Mouse (Mus musculus) forebrain, embryonic 16.5 days (tissue): ENCODE results near the gene Rab11fip4. TPM values are rescaled to one million over a fixed set of nuclear protein-coding genes. Genes with fewer than 3 reads are reported as not detected.

Experiments used
- ATAC-seq: fragments of 200-750 bp; cut with Nextera tagmentation; 2 replicates; pipeline ENCODE4 v1.8.0; 2017; ENCODE audit warnings: mild to moderate bottlenecking, moderate library complexity
- H3K27ac ChIP-seq: fragments of 300-500 bp; sonication (generic); 2 replicates; pipeline ENCODE4 v1.5.1; 2014; ENCODE audit warnings: low read length, control low read depth
- H3K27me3 ChIP-seq: fragments of 300-500 bp; sonication (generic); replicated peaks from 2 replicates; pipeline ENCODE4 v1.6.1; 2014; ENCODE audit warnings: low read length; ENCODE audit not compliant: control insufficient read depth, insufficient read depth
- H3K36me3 ChIP-seq: fragments of 300-500 bp; sonication (generic); 2 replicates; pipeline ENCODE4 v1.6.1; 2014; ENCODE audit not compliant: control insufficient read depth, insufficient read depth
- H3K4me1 ChIP-seq: fragments of 300-500 bp; sonication (generic); replicated peaks from 2 replicates; pipeline ENCODE4 v1.6.1; 2014; ENCODE audit warnings: low read length; ENCODE audit not compliant: control insufficient read depth, insufficient read depth
- H3K4me2 ChIP-seq: fragments of 300-500 bp; sonication (generic); 2 replicates; pipeline ENCODE4 v1.6.1; 2014; ENCODE audit warnings: mild to moderate bottlenecking, low read length, control low read depth
- H3K4me3 ChIP-seq: fragments of 300-500 bp; sonication (generic); replicated peaks from 2 replicates; pipeline ENCODE4 v1.5.1; 2014; ENCODE audit warnings: mild to moderate bottlenecking, low read length, control low read depth
- H3K9ac ChIP-seq: fragments of 300-500 bp; sonication (generic); replicated peaks from 2 replicates; pipeline ENCODE4 v1.6.1; 2014; ENCODE audit warnings: low read depth, low read length, control low read depth
- H3K9me3 ChIP-seq: fragments of 300-500 bp; sonication (generic); 2 replicates; pipeline ENCODE4 v1.6.1; 2016; ENCODE audit warnings: low read length; ENCODE audit not compliant: control insufficient read depth
- WGBS: fragments of 180-500 bp; shearing (Covaris S2); extraction: QIAGEN DNeasy Blood & Tissue Kit; methylation state at CpG from one replicate; pipeline ENCODE4 v1.1.7; 2014; 5-methylcytosine and 5-hydroxymethylcytosine counted together
- polyA plus RNA-seq: library from polyadenylated mRNA; unstranded; fragments of >200 nt; fragmentation: Nextera tagmentation; extraction: Ambion mirVana; gene quantifications from 2 replicates; pipeline ENCODE4 v1.2.1, GENCODE M21; 2015

Gene Rab11fip4
- 28.5 and 31.6 TPM in 2 replicates for polyA plus RNA-seq

- Histone ChIP-seq H3K36me3 (no peaks in the 10 kb centered on the region), H3K27ac (peak within 1 kb of the TSS; percentile 82), H3K4me2 (peak within 1 kb of the TSS; percentile 76), H3K9ac (peak within 1 kb of the TSS; percentile 95), H3K27me3 (no peaks in the 10 kb centered on the region), H3K4me1 (peaks cover 30% of the 10 kb centered on the region), H3K9me3 (no peaks in the 10 kb centered on the region), H3K4me3 (peak within 1 kb of the TSS; percentile 79)
- WGBS, result under 1% methylated on average over 67 of the region's 98 CpGs
- ATAC-seq, result peak; percentile 89
These were observed at the start of gene Rab11fip4 for GRCm38 (mm10) chr11:79590664-79591590. TSS of gene Rab11fip4 (plus strand) at chr11:79591212.

DNA sequence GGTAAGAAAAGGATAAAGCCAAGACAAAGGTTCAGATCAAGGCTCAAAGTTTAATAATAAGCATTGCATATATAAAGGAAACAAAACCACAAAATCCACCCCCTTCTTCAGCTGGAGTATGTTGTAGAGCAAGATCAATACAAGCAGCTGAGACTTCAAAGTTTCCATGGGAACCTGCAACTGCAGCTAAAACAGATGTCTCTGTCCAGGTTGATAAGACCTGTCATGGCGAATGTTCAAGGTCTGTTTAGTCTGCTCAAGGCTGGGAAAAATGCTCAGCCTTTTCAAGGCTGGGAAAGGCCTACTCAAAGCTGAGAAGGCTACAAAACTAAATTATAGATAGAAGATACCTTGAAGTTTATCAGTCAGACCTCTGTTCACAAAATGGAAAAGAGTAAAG is 38.4 kb upstream of the Rab11fip4 start:
- Histone ChIP-seq H3K9ac (no peak overlapping the region), H3K27ac (no peak overlapping the region), H3K4me2 (no peak overlapping the region), H3K36me3 (peaks cover 34% of the 10 kb centered on the region), H3K4me1 (no peaks in the 10 kb centered on the region), H3K27me3 (no peaks in the 10 kb centered on the region), H3K4me3 (no peak overlapping the region), H3K9me3 (no peaks in the 10 kb centered on the region)
- 86% methylated on average over 1 of the region's 1 CpGs for WGBS
- no peak for ATAC-seq

DNA sequence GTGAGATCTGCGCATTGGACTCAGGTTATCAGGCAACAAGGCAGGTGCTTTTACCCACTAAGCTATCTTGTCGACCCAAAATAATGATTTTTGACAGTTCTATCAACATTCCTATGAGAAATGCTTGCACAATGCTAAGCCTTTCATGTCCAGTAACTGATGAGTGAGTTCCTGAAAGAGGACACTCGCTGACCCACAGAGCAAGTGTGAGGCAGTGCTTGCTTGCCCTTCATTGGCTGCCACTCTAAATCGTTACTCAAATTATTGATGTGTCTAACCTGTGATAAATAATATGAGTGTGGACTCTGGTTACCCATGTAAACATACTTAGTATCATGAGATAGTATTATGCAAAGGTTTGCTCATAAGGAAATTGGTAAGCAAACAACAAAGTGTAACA is 30.5 kb upstream of the Rab11fip4 start:
- Histone ChIP-seq H3K27me3 (no peaks in the 10 kb centered on the region), H3K9ac (no peak overlapping the region), H3K27ac (no peak overlapping the region), H3K9me3 (no peaks in the 10 kb centered on the region), H3K4me3 (no peak overlapping the region), H3K4me1 (no peaks in the 10 kb centered on the region), H3K36me3 (peaks cover 23% of the 10 kb centered on the region), H3K4me2 (no peak overlapping the region)
- WGBS, result 94% methylated on average over 4 of the region's 4 CpGs
- ATAC-seq, result no peak

GRCm38 (mm10) chr11:79563493-79563892 is 27.5 kb upstream of the Rab11fip4 start:
- Histone ChIP-seq H3K4me2 (no peak overlapping the region), H3K36me3 (peaks cover 29% of the 10 kb centered on the region), H3K27me3 (no peaks in the 10 kb centered on the region), H3K4me3 (no peak overlapping the region), H3K27ac (no peak overlapping the region), H3K4me1 (no peaks in the 10 kb centered on the region), H3K9ac (no peak overlapping the region), H3K9me3 (no peaks in the 10 kb centered on the region)
- WGBS, result 94% methylated on average over 7 of the region's 7 CpGs
- ATAC-seq, result no peak

DNA sequence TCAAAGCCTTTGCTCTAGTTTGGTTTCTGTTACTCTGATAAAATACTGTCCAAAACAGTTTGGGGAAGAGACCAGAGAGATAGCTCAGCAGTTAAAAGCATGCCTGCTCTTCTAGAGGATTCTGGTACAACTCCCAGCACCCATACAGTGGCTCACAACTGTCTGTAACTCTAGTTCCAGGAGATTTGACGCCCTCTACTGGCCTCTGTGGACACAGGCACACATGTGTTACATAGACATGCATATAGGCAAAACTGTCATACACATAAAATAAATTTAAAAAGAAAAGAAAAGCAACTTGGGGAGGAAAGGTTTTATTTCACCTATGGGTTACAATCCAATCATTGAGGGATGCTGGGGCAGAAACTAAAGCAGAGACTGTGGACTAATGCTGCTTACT is 24.1 kb upstream of the Rab11fip4 start:
- WGBS, result 53% methylated on average over 1 of the region's 1 CpGs
- Histone ChIP-seq H3K27ac (no peak overlapping the region), H3K4me2 (no peak overlapping the region), H3K27me3 (no peaks in the 10 kb centered on the region), H3K4me1 (no peaks in the 10 kb centered on the region), H3K9me3 (no peaks in the 10 kb centered on the region), H3K36me3 (peaks cover 29% of the 10 kb centered on the region), H3K9ac (no peak overlapping the region), H3K4me3 (no peak overlapping the region)
- ATAC-seq, result no peak

- 90% methylated on average over 11 of the region's 11 CpGs for WGBS
- ATAC-seq, result no peak
- no peak overlapping the region for H3K4me3 ChIP-seq
- H3K36me3 ChIP-seq, result peaks cover 29% of the 10 kb centered on the region
- no peak overlapping the region for H3K9ac ChIP-seq
- no peak overlapping the region for H3K4me2 ChIP-seq
- H3K9me3 ChIP-seq, result no peaks in the 10 kb centered on the region
- no peaks in the 10 kb centered on the region for H3K4me1 ChIP-seq
- no peaks in the 10 kb centered on the region for H3K27me3 ChIP-seq
- no peak overlapping the region for H3K27ac ChIP-seq
These were observed 22.7 kb upstream of the Rab11fip4 start for GRCm38 (mm10) chr11:79568197-79568911.

- 90% methylated on average over 2 of the region's 2 CpGs for WGBS
- Histone ChIP-seq H3K36me3 (peaks cover 25% of the 10 kb centered on the region), H3K4me1 (no peaks in the 10 kb centered on the region), H3K4me2 (no peak overlapping the region), H3K9me3 (no peaks in the 10 kb centered on the region), H3K27me3 (no peaks in the 10 kb centered on the region), H3K27ac (no peak overlapping the region), H3K9ac (no peak overlapping the region), H3K4me3 (no peak overlapping the region)
- ATAC-seq, result no peak
These were observed 20.7 kb upstream of the Rab11fip4 start for GRCm38 (mm10) chr11:79570319-79570718.

DNA sequence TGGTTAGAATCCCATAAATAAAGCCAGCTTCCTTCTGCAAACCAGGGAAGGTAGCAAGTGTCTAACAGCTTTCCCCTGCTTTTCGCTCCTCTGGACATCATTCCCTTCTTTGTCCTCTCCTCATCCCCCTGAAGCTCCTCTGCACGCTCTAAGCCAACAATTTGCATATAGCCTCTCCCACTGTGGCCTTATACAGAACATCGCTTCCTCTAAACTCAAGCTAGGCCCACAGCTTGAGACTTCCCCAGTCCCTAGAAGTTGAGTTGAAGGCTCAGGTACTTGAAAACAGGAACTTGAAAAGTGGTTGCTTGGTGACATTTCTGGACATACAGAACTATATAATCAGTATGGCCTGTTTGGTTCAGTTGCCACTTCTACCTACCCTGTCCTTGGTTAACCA is 17.2 kb upstream of the Rab11fip4 start:
- Histone ChIP-seq H3K9ac (no peak overlapping the region), H3K4me2 (no peak overlapping the region), H3K27me3 (no peaks in the 10 kb centered on the region), H3K36me3 (peaks cover 12% of the 10 kb centered on the region), H3K9me3 (no peaks in the 10 kb centered on the region), H3K27ac (no peak overlapping the region), H3K4me3 (no peak overlapping the region), H3K4me1 (no peaks in the 10 kb centered on the region)
- ATAC-seq, result no peak
- 76% methylated on average over 3 of the region's 3 CpGs for WGBS

GRCm38 (mm10) chr11:79575383-79576073 is 15.5 kb upstream of the Rab11fip4 start:
- peaks cover 13% of the 10 kb centered on the region for H3K36me3 ChIP-seq
- H3K9me3 ChIP-seq, result no peaks in the 10 kb centered on the region

More at GRCm38 (mm10) chr11:79575383-79576073, 15.5 kb upstream of the Rab11fip4 start:
- no peaks in the 10 kb centered on the region for H3K4me1 ChIP-seq
- ATAC-seq, result no peak
- no peak overlapping the region for H3K4me3 ChIP-seq
- no peak overlapping the region for H3K4me2 ChIP-seq
- 85% methylated on average over 14 of the region's 14 CpGs for WGBS
- no peaks in the 10 kb centered on the region for H3K27me3 ChIP-seq
- no peak overlapping the region for H3K9ac ChIP-seq
- H3K27ac ChIP-seq, result no peak overlapping the region
